Mouse (Mus musculus): ENCODE data around the gene Ptch2. TPM values are rescaled to one million over a fixed set of nuclear protein-coding genes. Genes with fewer than 3 reads are reported as not detected.
A peak's percentile ranks its signal among the peaks of the same experiment; 100 is the strongest.

Gene Ptch2
- polyA plus RNA-seq, 1 experiment: not detected

- no peaks in the 10 kb centered on the region for H3K27me3 ChIP-seq (replicated peaks)
- peaks cover 80% of the 10 kb centered on the region for H3K4me1 ChIP-seq
- peaks cover 39% of the 10 kb centered on the region for H3K36me3 ChIP-seq (replicated peaks; ENCODE audit: low read length)
- TF ChIP-seq GATA1 (IDR thresholded peaks at IDR 0.05; ENCODE audit: borderline replicate concordance, low read length) (no peak), FLI1 (IDR thresholded peaks at IDR 0.05; ENCODE audit: low read length) (no peak)
- peak within 1 kb of the TSS; percentile 96 for H3K4me3 ChIP-seq (replicated peaks)
- no peaks in the 10 kb centered on the region for H3K9me3 ChIP-seq
Measured at GRCm38 (mm10) chr4:117133817-117134600, 38.1 kb downstream of the Ptch2 start, which contains the start of gene Plk3. Plk3 (minus strand) TSS chr4:117133963.

GRCm38 (mm10) chr4:117134601-117134995 lies 38.7 kb downstream of the Ptch2 start:
- H3K4me3 ChIP-seq (replicated peaks): peak overlapping the region; percentile 96
- peaks cover 33% of the 10 kb centered on the region for H3K36me3 ChIP-seq (replicated peaks; ENCODE audit: low read length)
- H3K9me3 ChIP-seq: no peaks in the 10 kb centered on the region
- no peaks in the 10 kb centered on the region for H3K27me3 ChIP-seq (replicated peaks)
- TF ChIP-seq FLI1 (IDR thresholded peaks at IDR 0.05; ENCODE audit: low read length) (no peak), GATA1 (IDR thresholded peaks at IDR 0.05; ENCODE audit: borderline replicate concordance, low read length) (no peak)
- peaks cover 80% of the 10 kb centered on the region for H3K4me1 ChIP-seq

GRCm38 (mm10) chr4:117136034-117136433 lies 40.2 kb downstream of the Ptch2 start:
- Histone ChIP-seq H3K27me3 (replicated peaks) (no peaks in the 10 kb centered on the region), H3K36me3 (replicated peaks; ENCODE audit: low read length) (peaks cover 18% of the 10 kb centered on the region), H3K4me3 (replicated peaks) (peak overlapping the region; percentile 87), H3K9me3 (no peaks in the 10 kb centered on the region), H3K4me1 (peaks cover 70% of the 10 kb centered on the region)
- TF ChIP-seq FLI1 (IDR thresholded peaks at IDR 0.05; ENCODE audit: low read length): no peak
- TF ChIP-seq GATA1 (IDR thresholded peaks at IDR 0.05; ENCODE audit: borderline replicate concordance, low read length): no peak

- TF ChIP-seq GATA1 (IDR thresholded peaks at IDR 0.05; ENCODE audit: borderline replicate concordance, low read length) (no peak), FLI1 (IDR thresholded peaks at IDR 0.05; ENCODE audit: low read length) (no peak)
- Histone ChIP-seq H3K4me1 (peaks cover 54% of the 10 kb centered on the region), H3K4me3 (replicated peaks) (peak overlapping the region; percentile 69)
Measured at GRCm38 (mm10) chr4:117138295-117139216, 42.7 kb downstream of the Ptch2 start.

GRCm38 (mm10) chr4:117139217-117139612 lies 43.3 kb downstream of the Ptch2 start:
- peaks cover 57% of the 10 kb centered on the region for H3K4me1 ChIP-seq
- peak overlapping the region; percentile 69 for H3K4me3 ChIP-seq (replicated peaks)
- no peaks in the 10 kb centered on the region for H3K9me3 ChIP-seq
- peaks cover 22% of the 10 kb centered on the region for H3K27me3 ChIP-seq (replicated peaks)
- TF ChIP-seq FLI1 (IDR thresholded peaks at IDR 0.05; ENCODE audit: low read length) (no peak), GATA1 (IDR thresholded peaks at IDR 0.05; ENCODE audit: borderline replicate concordance, low read length) (no peak)
- no peaks in the 10 kb centered on the region for H3K36me3 ChIP-seq (replicated peaks; ENCODE audit: low read length)

More at GRCm38 (mm10) chr4:117138295-117139216, 42.7 kb downstream of the Ptch2 start:
- no peaks in the 10 kb centered on the region for H3K36me3 ChIP-seq (replicated peaks; ENCODE audit: low read length)
- peaks cover 16% of the 10 kb centered on the region for H3K27me3 ChIP-seq (replicated peaks)
- H3K9me3 ChIP-seq: no peaks in the 10 kb centered on the region

- peaks cover 53% of the 10 kb centered on the region for H3K4me1 ChIP-seq
- H3K9me3 ChIP-seq: no peaks in the 10 kb centered on the region
- peaks cover 30% of the 10 kb centered on the region for H3K27me3 ChIP-seq (replicated peaks)
- no peak overlapping the region for H3K4me3 ChIP-seq (replicated peaks)
- TF ChIP-seq GATA1 (IDR thresholded peaks at IDR 0.05; ENCODE audit: borderline replicate concordance, low read length): no peak
- no peak for TF ChIP-seq FLI1 (IDR thresholded peaks at IDR 0.05; ENCODE audit: low read length)
- no peaks in the 10 kb centered on the region for H3K36me3 ChIP-seq (replicated peaks; ENCODE audit: low read length)
Measured at GRCm38 (mm10) chr4:117140613-117141012, 44.7 kb downstream of the Ptch2 start.

GRCm38 (mm10) chr4:117143023-117143422 lies 47.1 kb downstream of the Ptch2 start:
- peaks cover 3% of the 10 kb centered on the region for H3K36me3 ChIP-seq (replicated peaks; ENCODE audit: low read length)
- TF ChIP-seq FLI1 (IDR thresholded peaks at IDR 0.05; ENCODE audit: low read length): no peak
- no peak for TF ChIP-seq GATA1 (IDR thresholded peaks at IDR 0.05; ENCODE audit: borderline replicate concordance, low read length)
- H3K27me3 ChIP-seq (replicated peaks): peaks cover 30% of the 10 kb centered on the region
- no peak overlapping the region for H3K4me3 ChIP-seq (replicated peaks)
- H3K9me3 ChIP-seq: no peaks in the 10 kb centered on the region
- H3K4me1 ChIP-seq: peaks cover 56% of the 10 kb centered on the region

- Histone ChIP-seq H3K4me1 (peaks cover 56% of the 10 kb centered on the region), H3K27me3 (replicated peaks) (peaks cover 30% of the 10 kb centered on the region), H3K4me3 (replicated peaks) (peak overlapping the region; percentile 8), H3K9me3 (no peaks in the 10 kb centered on the region), H3K36me3 (replicated peaks; ENCODE audit: low read length) (peaks cover 25% of the 10 kb centered on the region)
- TF ChIP-seq FLI1 (IDR thresholded peaks at IDR 0.05; ENCODE audit: low read length): no peak
- no peak for TF ChIP-seq GATA1 (IDR thresholded peaks at IDR 0.05; ENCODE audit: borderline replicate concordance, low read length)
Measured at GRCm38 (mm10) chr4:117145248-117145647, 49.4 kb downstream of the Ptch2 start.

GRCm38 (mm10) chr4:117146176-117146575 lies 50.3 kb downstream of the Ptch2 start:
- TF ChIP-seq GATA1 (IDR thresholded peaks at IDR 0.05; ENCODE audit: borderline replicate concordance, low read length) (no peak), FLI1 (IDR thresholded peaks at IDR 0.05; ENCODE audit: low read length) (no peak)
- H3K4me3 ChIP-seq (replicated peaks): peak overlapping the region; percentile 54
- H3K4me1 ChIP-seq: peaks cover 57% of the 10 kb centered on the region
- H3K9me3 ChIP-seq: no peaks in the 10 kb centered on the region
- peaks cover 35% of the 10 kb centered on the region for H3K36me3 ChIP-seq (replicated peaks; ENCODE audit: low read length)
- H3K27me3 ChIP-seq (replicated peaks): peaks cover 29% of the 10 kb centered on the region

All from megakaryocyte, embryonic 14.5 days (primary cell).